Mouse (Mus musculus): ENCODE measurements around the gene Car5a.

- TF ChIP-seq CTCF (IDR thresholded peaks at IDR 0.05) (no peak), EP300 (IDR thresholded peaks at IDR 0.05; ENCODE audit: insufficient read depth, low read depth, low read length) (no peak), POLR2A (IDR thresholded peaks at IDR 0.05; ENCODE audit: insufficient read depth, low read depth, low read length) (no peak)
Observed at GRCm38 (mm10) chr8:121911987-121912386, 32.7 kb downstream of the Car5a start.

All from heart, adult 2 months (tissue).